Mouse (Mus musculus) midbrain, postnatal 0 days (tissue): ENCODE measurements at regions not wholly inside any gene's neighbourhood (a gene's known extent, or its start where the extent isn't known, plus 50 kb on each side); places are given as distances from the start of the nearest gene placed in this dataset.

Experiments used
- ATAC-seq: fragments of 200-750 bp; cut with Nextera tagmentation; 2 replicates; pipeline ENCODE4 v1.8.0; 2017; ENCODE audit warnings: moderate number of reproducible peaks, mild to moderate bottlenecking, moderate TSS enrichment, moderate library complexity; ENCODE audit not compliant: low FRiP score
- DNase-seq: peaks from one replicate; pipeline ENCODE4 v3.0.0-alpha.2; 2015; ENCODE audit warnings: low spot score
- H3K27ac ChIP-seq: fragments of 300-500 bp; sonication (generic); 2 replicates; pipeline ENCODE4 v1.5.1; 2014; ENCODE audit warnings: low read depth, mild to moderate bottlenecking, low read length, mixed read lengths
- H3K27me3 ChIP-seq: fragments of 300-500 bp; sonication (generic); 2 replicates; pipeline ENCODE4 v1.6.1; 2014; ENCODE audit warnings: low read length, control low read depth, mixed read lengths; ENCODE audit not compliant: insufficient read depth
- H3K36me3 ChIP-seq: fragments of 300-500 bp; sonication (generic); 2 replicates; pipeline ENCODE4 v1.6.1; 2014; ENCODE audit warnings: low read length, control low read depth, mixed read lengths; ENCODE audit not compliant: insufficient read depth
- H3K4me1 ChIP-seq: fragments of 300-500 bp; sonication (generic); 2 replicates; pipeline ENCODE4 v1.6.1; 2014; ENCODE audit warnings: mild to moderate bottlenecking, control low read depth, antibody characterized with exemption, low read length, mixed read lengths; ENCODE audit not compliant: insufficient read depth
- H3K4me2 ChIP-seq: fragments of 300-500 bp; sonication (generic); 2 replicates; pipeline ENCODE4 v1.6.1; 2014; ENCODE audit warnings: low read depth, mild to moderate bottlenecking, low read length, mixed read lengths; ENCODE audit not compliant: poor library complexity, severe bottlenecking
- H3K4me3 ChIP-seq: fragments of 300-500 bp; sonication (generic); 2 replicates; pipeline ENCODE4 v1.5.1; 2014; ENCODE audit warnings: low read depth, mild to moderate bottlenecking, low read length, moderate library complexity
- H3K9ac ChIP-seq: fragments of 300-500 bp; sonication (generic); replicated peaks from 2 replicates; pipeline ENCODE4 v1.6.1; 2014; ENCODE audit warnings: mild to moderate bottlenecking, low read length, moderate library complexity, mixed read lengths; ENCODE audit not compliant: poor library complexity, severe bottlenecking
- H3K9me3 ChIP-seq: fragments of 300-500 bp; sonication (generic); 2 replicates; pipeline ENCODE4 v1.6.1; 2016; ENCODE audit warnings: low read length, control low read depth
- CTCF ChIP-seq: IDR thresholded peaks from 2 replicates; pipeline ENCODE4 v1.5.1; 2016; ENCODE audit warnings: antibody characterized with exemption, mild to moderate bottlenecking
- WGBS: fragments of 180-500 bp; shearing (Covaris S2); extraction: QIAGEN DNeasy Blood & Tissue Kit; methylation state at CpG from one replicate; pipeline ENCODE4 v1.1.7; 2014; 5-methylcytosine and 5-hydroxymethylcytosine counted together

- ATAC-seq (no peak), DNase-seq (peak; percentile 8)
- WGBS: 71% methylated on average over 2 of the region's 2 CpGs
- Histone ChIP-seq H3K4me1 (no peaks in the 10 kb centered on the region), H3K27ac (no peak overlapping the region), H3K27me3 (no peaks in the 10 kb centered on the region), H3K4me3 (no peak overlapping the region), H3K4me2 (no peak overlapping the region), H3K9ac (no peak overlapping the region), H3K9me3 (no peaks in the 10 kb centered on the region), H3K36me3 (no peaks in the 10 kb centered on the region)
- no peak for TF ChIP-seq CTCF
These were observed 102.5 kb upstream of the Slc4a7 start for GRCm38 (mm10) chr14:14599586-14599985.

GRCm38 (mm10) chr14:14599990-14600389, 102.1 kb upstream of the Slc4a7 start:
- Histone ChIP-seq H3K9me3 (no peaks in the 10 kb centered on the region), H3K27me3 (no peaks in the 10 kb centered on the region), H3K4me2 (no peak overlapping the region), H3K27ac (no peak overlapping the region), H3K36me3 (no peaks in the 10 kb centered on the region), H3K4me3 (no peak overlapping the region), H3K9ac (no peak overlapping the region), H3K4me1 (no peaks in the 10 kb centered on the region)
- TF ChIP-seq CTCF: no peak
- ATAC-seq (no peak), DNase-seq (no peak)
- WGBS: 85% methylated on average over 6 of the region's 6 CpGs

GRCm38 (mm10) chr14:14603439-14603838, 98.6 kb upstream of the Slc4a7 start:
- 85% methylated on average over 1 of the region's 1 CpGs for WGBS
- Histone ChIP-seq H3K4me1 (no peaks in the 10 kb centered on the region), H3K4me3 (no peak overlapping the region), H3K27me3 (no peaks in the 10 kb centered on the region), H3K9ac (no peak overlapping the region), H3K27ac (no peak overlapping the region), H3K4me2 (no peak overlapping the region), H3K9me3 (no peaks in the 10 kb centered on the region), H3K36me3 (no peaks in the 10 kb centered on the region)
- no peak for TF ChIP-seq CTCF
- ATAC-seq: no peak
- DNase-seq: no peak

GRCm38 (mm10) chr14:14607074-14607473, 95.0 kb upstream of the Slc4a7 start:
- DNase-seq (no peak), ATAC-seq (no peak)
- Histone ChIP-seq H3K4me1 (no peaks in the 10 kb centered on the region), H3K9ac (no peak overlapping the region), H3K36me3 (no peaks in the 10 kb centered on the region), H3K4me2 (no peak overlapping the region), H3K9me3 (no peaks in the 10 kb centered on the region), H3K27me3 (no peaks in the 10 kb centered on the region), H3K27ac (no peak overlapping the region), H3K4me3 (no peak overlapping the region)
- no peak for TF ChIP-seq CTCF
- WGBS: 89% methylated on average over 3 of the region's 3 CpGs

- Histone ChIP-seq H3K9ac (no peak overlapping the region), H3K36me3 (no peaks in the 10 kb centered on the region), H3K4me3 (no peak overlapping the region), H3K27me3 (no peaks in the 10 kb centered on the region), H3K4me1 (no peaks in the 10 kb centered on the region), H3K27ac (no peak overlapping the region), H3K9me3 (no peaks in the 10 kb centered on the region), H3K4me2 (no peak overlapping the region)
- TF ChIP-seq CTCF: no peak
- DNase-seq (no peak), ATAC-seq (no peak)
- WGBS: 91% methylated on average over 3 of the region's 3 CpGs
These were observed 89.8 kb upstream of the Slc4a7 start for GRCm38 (mm10) chr14:14612245-14612644.

- Histone ChIP-seq H3K4me1 (no peaks in the 10 kb centered on the region), H3K9me3 (no peaks in the 10 kb centered on the region), H3K4me3 (no peak overlapping the region), H3K4me2 (no peak overlapping the region), H3K27me3 (no peaks in the 10 kb centered on the region), H3K27ac (no peak overlapping the region), H3K9ac (no peak overlapping the region), H3K36me3 (no peaks in the 10 kb centered on the region)
- no peak for TF ChIP-seq CTCF
- DNase-seq: no peak
- 91% methylated on average over 5 of the region's 5 CpGs for WGBS
- ATAC-seq: no peak
These were observed 81.8 kb upstream of the Slc4a7 start for GRCm38 (mm10) chr14:14620316-14620715.
